Comparison of ENCODE assay signal across 21 mouse cellular contexts in the genomic region with DNA sequence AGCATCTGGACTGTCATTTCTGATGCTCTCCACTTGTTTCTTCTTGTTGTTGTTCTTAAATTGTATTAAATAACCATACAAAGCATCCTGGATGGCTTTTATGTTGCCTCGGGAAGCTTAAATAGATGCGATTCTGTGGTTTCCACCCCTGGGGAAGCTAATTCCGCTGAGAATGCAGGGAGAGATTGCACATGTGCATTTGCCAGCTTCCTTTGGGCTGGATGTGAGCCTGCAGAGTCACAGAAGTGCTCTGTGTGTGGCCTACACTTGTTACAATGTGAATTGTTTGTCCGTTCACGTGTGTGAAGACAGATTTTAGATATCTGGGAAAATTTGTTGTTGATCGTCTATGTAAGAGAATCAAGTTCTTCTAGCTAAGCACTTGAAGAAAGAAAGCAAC.
A peak's percentile ranks its signal among the peaks of the same experiment; 100 is the strongest.
DNase-seq lines count a peak whose midpoint lies in the region; ATAC-seq and TF ChIP-seq lines count a peak whose summit lies in the region.
"Had no signal": no experiment of that assay in that cellular context is flagged by ENCODE, and none has a peak within 500 bp of the region (broad histone marks: within the 10 kb centered on the region; RNA-seq: fewer than 3 reads in every experiment).

No protein-coding gene starts in this region.

- H3K4me1 ChIP-seq in hindbrain, postnatal 0 days (ENCODE audit: insufficient read depth, low read length): no peaks in the 10 kb centered on the region
- H3K4me1 ChIP-seq in hindbrain, embryonic 10.5 days (replicated peaks): 0 out of 2 replicates have a peak, but pooled peaks cover 2% of the 10 kb centered on the region
- H3K4me1 ChIP-seq: embryonic facial prominence, embryonic 12.5 days; intestine, embryonic 15.5 days had no signal

- no peak for TF ChIP-seq CTCF in hindbrain, postnatal 0 days (IDR thresholded peaks at IDR 0.05; ENCODE audit: low read depth)

- DNase-seq in heart, adult 11 months: peak; percentile 92
- DNase-seq in heart, postnatal 14 days: no peak
- peak; percentile 17 for DNase-seq in hindbrain, postnatal 0 days (ENCODE audit: low spot score)
- no peak for DNase-seq in hindbrain, embryonic 10.5 days (ENCODE audit: low spot score)
- peak; percentile 29 for DNase-seq in testis, postnatal 14 days (ENCODE audit: low spot score)
- DNase-seq in testis, postnatal 10 days (ENCODE audit: low spot score): no peak
- DNase-seq in kidney, adult 8-10 months: no peak
- DNase-seq in left cerebral cortex, adult 11 months (ENCODE audit: low spot score): no peak
- DNase-seq: adrenal gland, postnatal 10 days; cerebellum, adult 2 months; cerebellum, postnatal 10 days; embryo, embryonic 11 days; gastrocnemius, postnatal 10 days; heart, postnatal 4 days had no signal

- no peak for ATAC-seq in hindbrain, postnatal 0 days
- ATAC-seq: forebrain, embryonic 16.5 days; intestine, embryonic 15.5 days had no signal

- H3K4me3 ChIP-seq in hindbrain, postnatal 0 days (ENCODE audit: low read length): no peak overlapping the region
- no peak overlapping the region for H3K4me3 ChIP-seq in hindbrain, embryonic 10.5 days
- H3K4me3 ChIP-seq: embryonic facial prominence, embryonic 12.5 days; forebrain, embryonic 12.5 days; heart, adult 2 months; heart, embryonic 15.5 days; hindbrain, embryonic 13.5 days; intestine, embryonic 15.5 days had no signal

- 31% methylated on average over 6 of the region's 6 CpGs for WGBS in hindbrain, postnatal 0 days
- 76% methylated on average over 6 of the region's 6 CpGs for WGBS in hindbrain, embryonic 10.5 days

- H3K4me2 ChIP-seq in hindbrain, postnatal 0 days (ENCODE audit: low read depth, low read length): no peak overlapping the region
- H3K4me2 ChIP-seq: embryonic facial prominence, embryonic 12.5 days; forebrain, embryonic 12.5 days; heart, embryonic 15.5 days; hindbrain, embryonic 13.5 days; intestine, embryonic 15.5 days had no signal

- intact Hi-C loops in heart, postnatal 14 days (cut with DNase I): no loop called here

- no peaks in the 10 kb centered on the region for H3K27me3 ChIP-seq in hindbrain, postnatal 0 days (ENCODE audit: insufficient read depth, low read length)
- H3K27me3 ChIP-seq in hindbrain, embryonic 10.5 days (ENCODE audit: insufficient read depth, poor library complexity, severe bottlenecking): no peaks in the 10 kb centered on the region
- H3K27me3 ChIP-seq: embryonic facial prominence, embryonic 12.5 days; forebrain, embryonic 12.5 days; heart, embryonic 15.5 days; hindbrain, embryonic 13.5 days; intestine, embryonic 15.5 days had no signal

- H3K36me3 ChIP-seq in hindbrain, postnatal 0 days (ENCODE audit: insufficient read depth, low read length): no peaks in the 10 kb centered on the region
- no peaks in the 10 kb centered on the region for H3K36me3 ChIP-seq in hindbrain, embryonic 10.5 days
- H3K36me3 ChIP-seq: embryonic facial prominence, embryonic 12.5 days; forebrain, embryonic 12.5 days; heart, embryonic 15.5 days; hindbrain, embryonic 13.5 days; intestine, embryonic 15.5 days had no signal

- H3K9me3 ChIP-seq in hindbrain, postnatal 0 days (ENCODE audit: low read length): no peaks in the 10 kb centered on the region
- no peaks in the 10 kb centered on the region for H3K9me3 ChIP-seq in hindbrain, embryonic 10.5 days
- H3K9me3 ChIP-seq: embryonic facial prominence, embryonic 12.5 days; forebrain, embryonic 12.5 days; heart, embryonic 15.5 days; hindbrain, embryonic 13.5 days; intestine, embryonic 15.5 days had no signal

- no peak overlapping the region for H3K9ac ChIP-seq in hindbrain, postnatal 0 days (replicated peaks; ENCODE audit: low read length)
- H3K9ac ChIP-seq: embryonic facial prominence, embryonic 12.5 days; forebrain, embryonic 12.5 days; heart, embryonic 15.5 days; hindbrain, embryonic 13.5 days; intestine, embryonic 15.5 days had no signal

- no peak overlapping the region for H3K27ac ChIP-seq in hindbrain, postnatal 0 days
- no peak overlapping the region for H3K27ac ChIP-seq in hindbrain, embryonic 10.5 days
- H3K27ac ChIP-seq: embryonic facial prominence, embryonic 12.5 days; forebrain, embryonic 12.5 days; heart, adult 2 months; heart, embryonic 15.5 days; hindbrain, embryonic 13.5 days; intestine, embryonic 15.5 days had no signal

Comparison
In these comparisons a context has a peak if more than half of its experiments do, and no peak if none do; other contexts are left out.
1. DNase-seq: peak in heart, adult 11 months (single experiment), hindbrain, postnatal 0 days (single experiment) and testis, postnatal 14 days (single experiment); none in heart, postnatal 14 days (0 of 2), hindbrain, embryonic 10.5 days (single experiment), testis, postnatal 10 days (single experiment), kidney, adult 8-10 months (0 of 2) and left cerebral cortex, adult 11 months (single experiment).